Mouse (Mus musculus): ENCODE data around the gene Dyrk3. TPM values are rescaled to one million over a fixed set of nuclear protein-coding genes. Genes with fewer than 3 reads are reported as not detected.
A peak's percentile ranks its signal among the peaks of the same experiment; 100 is the strongest.

Dyrk3 gene
- polyA plus RNA-seq, 1 experiment, result 0.78 TPM

DNA sequence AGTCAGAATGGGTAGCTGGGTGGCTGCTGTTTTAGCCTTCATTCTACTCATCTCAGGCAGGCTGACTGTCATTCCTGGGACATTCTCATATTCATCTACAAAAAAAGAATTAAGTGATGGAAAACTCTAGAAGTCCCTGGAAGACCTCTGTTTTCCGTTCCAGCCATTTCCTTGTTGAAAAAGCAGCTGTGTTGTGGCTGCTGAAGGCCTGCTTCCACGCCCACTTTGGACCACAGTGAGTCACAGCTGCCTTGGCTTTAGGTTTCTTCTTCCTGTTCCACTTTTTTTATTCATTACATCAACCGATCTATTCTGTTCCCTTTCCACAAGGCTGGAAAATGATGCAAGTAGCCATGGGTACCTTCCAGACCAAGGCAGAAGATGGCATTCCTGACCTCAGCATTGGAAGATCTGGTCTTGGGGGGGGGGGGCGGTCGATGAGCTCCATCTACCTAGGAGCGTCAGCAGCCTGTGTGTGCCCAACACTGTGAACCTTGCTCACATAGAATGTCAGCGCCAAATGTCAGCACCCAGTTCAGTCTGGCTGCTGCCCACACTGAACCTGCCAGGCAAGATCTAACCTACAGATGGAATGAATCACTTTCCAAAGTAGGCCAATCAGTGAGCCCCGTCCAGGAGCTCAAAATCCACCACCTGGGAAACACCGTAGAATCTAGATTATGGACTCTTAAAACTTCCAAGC, 46.3 kb upstream of the Dyrk3 start:
- H3K4me3 ChIP-seq (ENCODE audit: control insufficient read depth, insufficient read depth, low read length), result no peak overlapping the region
- peak overlapping the region; percentile 39; the same call in 1 of the 2 replicates for H3K27ac ChIP-seq (ENCODE audit: control insufficient read depth, insufficient read depth, low read length)
- WGBS, result 38% methylated on average over 9 of the region's 9 CpGs
- no peak for DNase-seq
- peaks cover 32% of the 10 kb centered on the region for H3K36me3 ChIP-seq (ENCODE audit: control insufficient read depth, insufficient read depth, low read length)
- H3K27me3 ChIP-seq (ENCODE audit: control insufficient read depth, insufficient read depth, low read length), result no peaks in the 10 kb centered on the region
- H3K4me1 ChIP-seq (replicated peaks; ENCODE audit: control insufficient read depth, insufficient read depth, low read length), result peaks cover 54% of the 10 kb centered on the region
- TF ChIP-seq CTCF (IDR thresholded peaks at IDR 0.05; ENCODE audit: borderline replicate concordance, control insufficient read depth, extremely low read depth, insufficient read depth, low read length, poor library complexity) (no peak), POLR2A (IDR thresholded peaks at IDR 0.05; ENCODE audit: control insufficient read depth, extremely low read depth, insufficient read depth, low read length, poor library complexity) (no peak)

DNA sequence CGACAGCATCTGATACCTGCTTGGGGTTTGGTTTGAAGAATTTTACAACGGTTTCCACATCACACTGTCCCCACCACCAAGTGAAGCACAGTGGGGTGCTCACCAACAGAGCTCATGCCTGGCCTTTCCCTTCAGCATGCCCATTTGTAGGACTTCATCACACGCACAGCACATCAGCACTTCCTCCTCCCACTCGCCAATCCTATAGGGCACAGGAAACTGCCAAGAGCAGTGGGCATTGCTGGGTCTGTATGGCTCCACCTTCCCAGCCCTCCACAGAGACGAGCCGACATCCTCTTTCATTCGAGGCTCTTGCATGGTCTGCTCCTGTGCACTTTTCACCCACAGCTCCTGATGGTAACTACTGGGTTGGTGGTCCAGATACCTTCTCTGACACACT, 45.1 kb upstream of the Dyrk3 start:
- Histone ChIP-seq H3K27me3 (ENCODE audit: control insufficient read depth, insufficient read depth, low read length) (no peaks in the 10 kb centered on the region), H3K4me3 (ENCODE audit: control insufficient read depth, insufficient read depth, low read length) (no peak overlapping the region), H3K4me1 (replicated peaks; ENCODE audit: control insufficient read depth, insufficient read depth, low read length) (peaks cover 42% of the 10 kb centered on the region), H3K36me3 (ENCODE audit: control insufficient read depth, insufficient read depth, low read length) (peaks cover 39% of the 10 kb centered on the region), H3K27ac (ENCODE audit: control insufficient read depth, insufficient read depth, low read length) (no peak overlapping the region)
- no peak for TF ChIP-seq POLR2A (IDR thresholded peaks at IDR 0.05; ENCODE audit: control insufficient read depth, extremely low read depth, insufficient read depth, low read length, poor library complexity)
- no peak for TF ChIP-seq CTCF (IDR thresholded peaks at IDR 0.05; ENCODE audit: borderline replicate concordance, control insufficient read depth, extremely low read depth, insufficient read depth, low read length, poor library complexity)
- DNase-seq, result no peak
- 37% methylated on average over 7 of the region's 7 CpGs for WGBS

DNA sequence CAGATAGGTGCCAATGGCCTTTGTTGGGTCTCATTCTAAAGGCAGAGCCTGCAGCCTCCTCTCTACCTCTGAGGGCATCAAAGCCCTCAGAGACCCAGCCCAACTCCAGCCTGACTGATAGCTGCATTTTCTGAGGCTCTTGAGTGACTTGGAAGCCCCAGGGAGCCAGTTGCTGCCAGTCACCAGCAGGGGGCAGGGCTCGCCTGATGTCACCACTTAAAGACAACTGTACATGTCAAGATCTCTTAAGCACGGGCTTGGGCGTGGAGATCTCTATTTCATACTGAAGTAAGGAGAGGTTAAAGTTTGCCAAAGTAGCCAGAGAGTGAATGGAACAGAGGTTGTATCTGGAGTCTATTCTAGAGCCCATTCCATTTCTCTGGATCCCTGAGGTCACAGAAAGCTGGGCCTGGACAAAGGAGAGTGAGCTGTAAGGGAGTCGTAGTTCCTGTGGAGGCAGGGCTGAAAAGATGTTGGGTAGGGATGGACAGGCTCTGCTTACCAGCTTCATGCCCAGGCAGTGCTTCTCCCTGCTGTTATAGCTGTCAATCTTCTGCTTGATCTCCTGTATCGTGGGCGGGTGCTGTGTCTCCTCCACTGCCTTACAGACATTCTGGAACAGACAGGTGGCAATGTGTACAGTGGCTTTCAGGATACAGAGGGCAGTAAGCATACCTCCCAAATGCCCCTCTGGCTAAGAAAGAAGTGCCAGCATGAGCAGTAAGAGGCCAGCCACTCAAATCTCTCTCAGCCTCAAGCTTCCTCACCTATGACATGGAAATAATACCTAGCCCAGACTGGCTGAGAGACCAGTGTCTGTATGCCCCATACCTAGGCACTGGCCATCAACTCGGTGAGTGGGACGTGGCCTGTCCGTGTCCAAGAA, 43.7 kb upstream of the Dyrk3 start:
- peak; percentile 95 for TF ChIP-seq CTCF (IDR thresholded peaks at IDR 0.05; ENCODE audit: borderline replicate concordance, control insufficient read depth, extremely low read depth, insufficient read depth, low read length, poor library complexity)
- TF ChIP-seq POLR2A (IDR thresholded peaks at IDR 0.05; ENCODE audit: control insufficient read depth, extremely low read depth, insufficient read depth, low read length, poor library complexity), result no peak
- H3K27me3 ChIP-seq (ENCODE audit: control insufficient read depth, insufficient read depth, low read length), result no peaks in the 10 kb centered on the region
- no peak overlapping the region for H3K27ac ChIP-seq (ENCODE audit: control insufficient read depth, insufficient read depth, low read length)
- H3K4me3 ChIP-seq (ENCODE audit: control insufficient read depth, insufficient read depth, low read length), result no peak overlapping the region
- peak; percentile 86 for DNase-seq
- peaks cover 36% of the 10 kb centered on the region for H3K4me1 ChIP-seq (replicated peaks; ENCODE audit: control insufficient read depth, insufficient read depth, low read length)
- peaks cover 45% of the 10 kb centered on the region for H3K36me3 ChIP-seq (ENCODE audit: control insufficient read depth, insufficient read depth, low read length)
- 68% methylated on average over 9 of the region's 9 CpGs for WGBS

- no peak for DNase-seq
- peaks cover 29% of the 10 kb centered on the region for H3K4me1 ChIP-seq (replicated peaks; ENCODE audit: control insufficient read depth, insufficient read depth, low read length)
- 97% methylated on average over 7 of the region's 7 CpGs for WGBS
- peaks cover 60% of the 10 kb centered on the region for H3K36me3 ChIP-seq (ENCODE audit: control insufficient read depth, insufficient read depth, low read length)
- H3K4me3 ChIP-seq (ENCODE audit: control insufficient read depth, insufficient read depth, low read length), result no peak overlapping the region
- H3K27me3 ChIP-seq (ENCODE audit: control insufficient read depth, insufficient read depth, low read length), result no peaks in the 10 kb centered on the region
- no peak overlapping the region for H3K27ac ChIP-seq (ENCODE audit: control insufficient read depth, insufficient read depth, low read length)
- TF ChIP-seq CTCF (IDR thresholded peaks at IDR 0.05; ENCODE audit: borderline replicate concordance, control insufficient read depth, extremely low read depth, insufficient read depth, low read length, poor library complexity), result no peak
- TF ChIP-seq POLR2A (IDR thresholded peaks at IDR 0.05; ENCODE audit: control insufficient read depth, extremely low read depth, insufficient read depth, low read length, poor library complexity), result no peak
These were observed 42.2 kb upstream of the Dyrk3 start for GRCm38 (mm10) chr1:131180386-131180785.

- H3K4me3 ChIP-seq (ENCODE audit: control insufficient read depth, insufficient read depth, low read length), result no peak overlapping the region
- peaks cover 66% of the 10 kb centered on the region for H3K36me3 ChIP-seq (ENCODE audit: control insufficient read depth, insufficient read depth, low read length)
- DNase-seq, result no peak
- TF ChIP-seq POLR2A (IDR thresholded peaks at IDR 0.05; ENCODE audit: control insufficient read depth, extremely low read depth, insufficient read depth, low read length, poor library complexity) (no peak), CTCF (IDR thresholded peaks at IDR 0.05; ENCODE audit: borderline replicate concordance, control insufficient read depth, extremely low read depth, insufficient read depth, low read length, poor library complexity) (no peak)
- H3K27me3 ChIP-seq (ENCODE audit: control insufficient read depth, insufficient read depth, low read length), result no peaks in the 10 kb centered on the region
- H3K4me1 ChIP-seq (replicated peaks; ENCODE audit: control insufficient read depth, insufficient read depth, low read length), result peaks cover 8% of the 10 kb centered on the region
- no peak overlapping the region for H3K27ac ChIP-seq (ENCODE audit: control insufficient read depth, insufficient read depth, low read length)
- 93% methylated on average over 5 of the region's 5 CpGs for WGBS
These were observed 39.9 kb upstream of the Dyrk3 start for GRCm38 (mm10) chr1:131178083-131178482.

DNA sequence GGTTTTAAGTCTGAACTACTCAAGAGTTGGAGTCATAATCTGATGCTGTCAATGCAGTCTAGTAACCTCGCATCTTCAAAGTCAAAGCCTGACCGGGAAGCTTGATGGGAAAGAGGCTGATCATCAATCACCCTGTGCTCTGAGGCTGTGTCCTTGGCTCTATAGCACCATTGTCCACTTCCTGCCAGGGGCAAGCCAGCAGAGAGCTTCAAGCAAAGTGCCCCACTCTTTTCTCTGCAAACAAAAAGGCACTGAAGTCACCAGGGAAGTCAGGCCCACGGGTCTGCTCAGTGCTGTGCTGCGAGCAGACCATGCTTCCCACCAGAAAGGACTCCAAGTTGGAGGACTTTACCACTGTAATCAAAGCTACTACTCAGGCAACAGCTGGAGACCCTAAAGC, 39.1 kb upstream of the Dyrk3 start:
- H3K4me1 ChIP-seq (replicated peaks; ENCODE audit: control insufficient read depth, insufficient read depth, low read length), result peaks cover 5% of the 10 kb centered on the region
- no peak for DNase-seq
- no peak overlapping the region for H3K4me3 ChIP-seq (ENCODE audit: control insufficient read depth, insufficient read depth, low read length)
- H3K27me3 ChIP-seq (ENCODE audit: control insufficient read depth, insufficient read depth, low read length), result no peaks in the 10 kb centered on the region
- H3K27ac ChIP-seq (ENCODE audit: control insufficient read depth, insufficient read depth, low read length), result no peak overlapping the region
- no peak for TF ChIP-seq POLR2A (IDR thresholded peaks at IDR 0.05; ENCODE audit: control insufficient read depth, extremely low read depth, insufficient read depth, low read length, poor library complexity)
- TF ChIP-seq CTCF (IDR thresholded peaks at IDR 0.05; ENCODE audit: borderline replicate concordance, control insufficient read depth, extremely low read depth, insufficient read depth, low read length, poor library complexity), result no peak
- peaks cover 71% of the 10 kb centered on the region for H3K36me3 ChIP-seq (ENCODE audit: control insufficient read depth, insufficient read depth, low read length)
- 96% methylated on average over 4 of the region's 4 CpGs for WGBS
